ENCODE assay signal across 26 mouse cellular contexts in genomic region chr10:11098475-11099044, GRCm38 (mm10). TPM values are rescaled to one million over a fixed set of nuclear protein-coding genes. Genes with fewer than 3 reads are reported as not detected.
DNase-seq lines count a peak whose midpoint lies in the region; ATAC-seq and TF ChIP-seq lines count a peak whose summit lies in the region.
"Had no signal": no experiment of that assay in that cellular context is flagged by ENCODE, and none has a peak within 500 bp of the region (broad histone marks: within the 10 kb centered on the region; RNA-seq: fewer than 3 reads in every experiment).

No protein-coding gene starts in this region.

- 81% methylated on average over 4 of the region's 4 CpGs for WGBS in embryonic facial prominence, embryonic 14.5 days
- 90% methylated on average over 4 of the region's 4 CpGs for WGBS in embryonic facial prominence, embryonic 10.5 days
- 61% methylated on average over 4 of the region's 4 CpGs for WGBS in forebrain, embryonic 15.5 days
- WGBS in forebrain, postnatal 0 days, result 63% methylated on average over 4 of the region's 4 CpGs
- WGBS in hindbrain, postnatal 0 days, result 69% methylated on average over 4 of the region's 4 CpGs
- 92% methylated on average over 4 of the region's 4 CpGs for WGBS in hindbrain, embryonic 10.5 days

- no peak overlapping the region for H3K9ac ChIP-seq in embryonic facial prominence, embryonic 14.5 days (ENCODE audit: low read depth, low read length)
- no peak overlapping the region for H3K9ac ChIP-seq in forebrain, embryonic 15.5 days (replicated peaks)
- H3K9ac ChIP-seq in forebrain, postnatal 0 days, result no peak overlapping the region
- no peak overlapping the region for H3K9ac ChIP-seq in hindbrain, postnatal 0 days (replicated peaks; ENCODE audit: low read length)
- H3K9ac ChIP-seq: embryonic facial prominence, embryonic 15.5 days; hindbrain, embryonic 15.5 days; intestine, embryonic 15.5 days had no signal

- no peak for TF ChIP-seq CTCF in forebrain, postnatal 0 days (IDR thresholded peaks at IDR 0.05; ENCODE audit: low read depth)
- no peak for TF ChIP-seq CTCF in hindbrain, postnatal 0 days (IDR thresholded peaks at IDR 0.05; ENCODE audit: low read depth)

- H3K4me2 ChIP-seq in embryonic facial prominence, embryonic 14.5 days (ENCODE audit: low read depth, low read length), result no peak overlapping the region
- H3K4me2 ChIP-seq in forebrain, embryonic 15.5 days (replicated peaks), result no peak overlapping the region
- H3K4me2 ChIP-seq in forebrain, postnatal 0 days (ENCODE audit: low read depth), result no peak overlapping the region
- H3K4me2 ChIP-seq in hindbrain, postnatal 0 days (ENCODE audit: low read depth, low read length), result no peak overlapping the region
- H3K4me2 ChIP-seq: embryonic facial prominence, embryonic 15.5 days; heart, embryonic 11.5 days; hindbrain, embryonic 15.5 days; intestine, embryonic 15.5 days had no signal

- no peaks in the 10 kb centered on the region for H3K9me3 ChIP-seq in embryonic facial prominence, embryonic 14.5 days (ENCODE audit: control insufficient read depth, low read length)
- H3K9me3 ChIP-seq in embryonic facial prominence, embryonic 10.5 days, result no peaks in the 10 kb centered on the region
- no peaks in the 10 kb centered on the region for H3K9me3 ChIP-seq in forebrain, embryonic 15.5 days
- no peaks in the 10 kb centered on the region for H3K9me3 ChIP-seq in forebrain, postnatal 0 days (ENCODE audit: low read length)
- H3K9me3 ChIP-seq in hindbrain, postnatal 0 days (ENCODE audit: low read length), result no peaks in the 10 kb centered on the region
- H3K9me3 ChIP-seq in hindbrain, embryonic 10.5 days, result no peaks in the 10 kb centered on the region
- H3K9me3 ChIP-seq: embryonic facial prominence, embryonic 15.5 days; hindbrain, embryonic 15.5 days; intestine, embryonic 15.5 days had no signal

- H3K36me3 ChIP-seq in embryonic facial prominence, embryonic 14.5 days (ENCODE audit: control insufficient read depth, insufficient read depth, low read length), result no peaks in the 10 kb centered on the region
- H3K36me3 ChIP-seq in embryonic facial prominence, embryonic 10.5 days (replicated peaks), result no peaks in the 10 kb centered on the region
- no peaks in the 10 kb centered on the region for H3K36me3 ChIP-seq in forebrain, embryonic 15.5 days
- no peaks in the 10 kb centered on the region for H3K36me3 ChIP-seq in forebrain, postnatal 0 days (ENCODE audit: insufficient read depth)
- no peaks in the 10 kb centered on the region for H3K36me3 ChIP-seq in hindbrain, postnatal 0 days (ENCODE audit: insufficient read depth, low read length)
- no peaks in the 10 kb centered on the region for H3K36me3 ChIP-seq in hindbrain, embryonic 10.5 days
- H3K36me3 ChIP-seq: embryonic facial prominence, embryonic 15.5 days; hindbrain, embryonic 15.5 days; intestine, embryonic 15.5 days had no signal

- H3K27me3 ChIP-seq in embryonic facial prominence, embryonic 14.5 days (replicated peaks; ENCODE audit: control insufficient read depth, insufficient read depth, low read length), result no peaks in the 10 kb centered on the region
- no peaks in the 10 kb centered on the region for H3K27me3 ChIP-seq in embryonic facial prominence, embryonic 10.5 days (replicated peaks; ENCODE audit: low read depth, poor library complexity, severe bottlenecking)
- no peaks in the 10 kb centered on the region for H3K27me3 ChIP-seq in forebrain, embryonic 15.5 days
- H3K27me3 ChIP-seq in forebrain, postnatal 0 days (ENCODE audit: insufficient read depth, low read length), result no peaks in the 10 kb centered on the region
- H3K27me3 ChIP-seq in hindbrain, postnatal 0 days (ENCODE audit: insufficient read depth, low read length), result no peaks in the 10 kb centered on the region
- H3K27me3 ChIP-seq in hindbrain, embryonic 10.5 days (ENCODE audit: insufficient read depth, poor library complexity, severe bottlenecking), result no peaks in the 10 kb centered on the region
- H3K27me3 ChIP-seq: embryonic facial prominence, embryonic 15.5 days; hindbrain, embryonic 15.5 days; intestine, embryonic 15.5 days had no signal

- peak; percentile 3 for DNase-seq in embryonic facial prominence, embryonic 14.5 days (ENCODE audit: low spot score)
- DNase-seq in embryonic facial prominence, embryonic 10.5 days (ENCODE audit: low spot score), result no peak
- no peak for DNase-seq in forebrain, postnatal 0 days
- peak; percentile 33 for DNase-seq in hindbrain, postnatal 0 days (ENCODE audit: low spot score)
- no peak for DNase-seq in hindbrain, embryonic 10.5 days (ENCODE audit: low spot score)
- no peak for DNase-seq in gastrocnemius, postnatal 25 days
- DNase-seq: adrenal gland, postnatal 10 days; adrenal gland, postnatal 36 days; cerebellum, adult 11 months; cerebellum, adult 2 months; cerebellum, adult 9-11 months; cerebellum, postnatal 25 days; embryo, embryonic 11 days; gastrocnemius, postnatal 10 days; heart, adult 11 months; kidney, adult 11 months; kidney, adult 8-10 months had no signal

- H3K4me3 ChIP-seq in embryonic facial prominence, embryonic 14.5 days (ENCODE audit: low read depth, low read length), result no peak overlapping the region
- no peak overlapping the region for H3K4me3 ChIP-seq in embryonic facial prominence, embryonic 10.5 days
- no peak overlapping the region for H3K4me3 ChIP-seq in forebrain, embryonic 15.5 days
- H3K4me3 ChIP-seq in forebrain, postnatal 0 days (ENCODE audit: low read depth, low read length), result no peak overlapping the region
- no peak overlapping the region for H3K4me3 ChIP-seq in hindbrain, postnatal 0 days (ENCODE audit: low read length)
- no peak overlapping the region for H3K4me3 ChIP-seq in hindbrain, embryonic 10.5 days
- H3K4me3 ChIP-seq: embryonic facial prominence, embryonic 15.5 days; hindbrain, embryonic 15.5 days; intestine, embryonic 15.5 days had no signal

- H3K4me1 ChIP-seq in embryonic facial prominence, embryonic 14.5 days (ENCODE audit: control insufficient read depth, insufficient read depth, low read length), result no peaks in the 10 kb centered on the region
- no peaks in the 10 kb centered on the region for H3K4me1 ChIP-seq in embryonic facial prominence, embryonic 10.5 days
- no peaks in the 10 kb centered on the region for H3K4me1 ChIP-seq in forebrain, embryonic 15.5 days
- no peaks in the 10 kb centered on the region for H3K4me1 ChIP-seq in forebrain, postnatal 0 days (ENCODE audit: insufficient read depth)
- no peaks in the 10 kb centered on the region for H3K4me1 ChIP-seq in hindbrain, postnatal 0 days (ENCODE audit: insufficient read depth, low read length)
- no peaks in the 10 kb centered on the region for H3K4me1 ChIP-seq in hindbrain, embryonic 10.5 days (replicated peaks)
- H3K4me1 ChIP-seq: embryonic facial prominence, embryonic 15.5 days; hindbrain, embryonic 15.5 days; intestine, embryonic 15.5 days had no signal

- ATAC-seq in embryonic facial prominence, embryonic 14.5 days (ENCODE audit: low read depth), result no peak
- peak; percentile 53; the same call in 1 of the 2 replicates for ATAC-seq in forebrain, embryonic 15.5 days (replicated peaks)
- no peak for ATAC-seq in forebrain, postnatal 0 days
- no peak for ATAC-seq in hindbrain, postnatal 0 days
- ATAC-seq: activated CD4-positive, CD25-positive, alpha-beta regulatory T cell, adult 4 months; intestine, embryonic 15.5 days had no signal

- no peak overlapping the region for H3K27ac ChIP-seq in embryonic facial prominence, embryonic 14.5 days (replicated peaks; ENCODE audit: low read depth, low read length)
- H3K27ac ChIP-seq in embryonic facial prominence, embryonic 10.5 days (replicated peaks), result no peak overlapping the region
- H3K27ac ChIP-seq in forebrain, embryonic 15.5 days (replicated peaks), result no peak overlapping the region
- H3K27ac ChIP-seq in forebrain, postnatal 0 days (ENCODE audit: low read depth, low read length), result no peak overlapping the region
- no peak overlapping the region for H3K27ac ChIP-seq in hindbrain, postnatal 0 days
- no peak overlapping the region for H3K27ac ChIP-seq in hindbrain, embryonic 10.5 days
- H3K27ac ChIP-seq: embryonic facial prominence, embryonic 15.5 days; hindbrain, embryonic 15.5 days; intestine, embryonic 15.5 days had no signal

RNA-seq across cellular contexts. Expression of gene Grm1, which starts 16.4 kb away (rescaled TPM):
- polyA plus RNA-seq in embryonic facial prominence, embryonic 14.5 days (2014; fragmentation: Nextera tagmentation; extraction: Ambion mirVana), result 0.04 TPM in 1 of 2 replicates, not detected in the other
- not detected in 2 replicates for polyA plus RNA-seq in embryonic facial prominence, embryonic 10.5 days (2016; fragmentation: Nextera tagmentation; extraction: Ambion mirVana)
- 5.9 and 6.2 TPM in 2 replicates for polyA plus RNA-seq in forebrain, embryonic 15.5 days (2015; fragmentation: Nextera tagmentation; extraction: Ambion mirVana)
- 13.8 and 21.1 TPM in 2 replicates for total RNA-seq in forebrain, postnatal 0 days (2014; rRNA removed)
- polyA plus RNA-seq in forebrain, postnatal 0 days (2015; fragmentation: Nextera tagmentation; extraction: Ambion mirVana), result 6.0 and 10.7 TPM in 2 replicates
- total RNA-seq in hindbrain, postnatal 0 days (2014; rRNA removed), result 28.5 and 29.8 TPM in 2 replicates
- polyA plus RNA-seq in hindbrain, postnatal 0 days (2015; fragmentation: Nextera tagmentation; extraction: Ambion mirVana), result 13.9 and 14.0 TPM in 2 replicates
- polyA plus RNA-seq in hindbrain, embryonic 10.5 days (2016; fragmentation: Nextera tagmentation; extraction: Ambion mirVana), result 0.12 TPM in 1 of 2 replicates, not detected in the other
- total RNA-seq in gastrocnemius, postnatal 25 days (2021), result under 1 TPM in 1 of 2 experiments, not detected in 1; 0.11 TPM
- total RNA-seq: adrenal gland, adult 18-20 months; adrenal gland, postnatal 10 days; adrenal gland, postnatal 36 days; ES-E14 had no signal
- polyA plus RNA-seq: activated CD4-positive, CD25-positive, alpha-beta regulatory T cell, adult 4 months; heart, embryonic 11.5 days; heart, embryonic 14.5 days had no signal

RNA-seq across cellular contexts. Expression of gene Shprh, which starts 50.7 kb away (rescaled TPM):
- 16.7 and 16.9 TPM in 2 replicates for polyA plus RNA-seq in embryonic facial prominence, embryonic 14.5 days (2014; fragmentation: Nextera tagmentation; extraction: Ambion mirVana)
- 18.6 and 19.1 TPM in 2 replicates for polyA plus RNA-seq in embryonic facial prominence, embryonic 10.5 days (2016; fragmentation: Nextera tagmentation; extraction: Ambion mirVana)
- polyA plus RNA-seq in forebrain, embryonic 15.5 days (2015; fragmentation: Nextera tagmentation; extraction: Ambion mirVana), result 28.2 and 28.4 TPM in 2 replicates
- 29.7 and 31.8 TPM in 2 replicates for total RNA-seq in forebrain, postnatal 0 days (2014; rRNA removed)
- polyA plus RNA-seq in forebrain, postnatal 0 days (2015; fragmentation: Nextera tagmentation; extraction: Ambion mirVana), result 7.3 and 12.7 TPM in 2 replicates
- 17.5 and 20.3 TPM in 2 replicates for total RNA-seq in hindbrain, postnatal 0 days (2014; rRNA removed)
- 16.2 TPM in 2 replicates for polyA plus RNA-seq in hindbrain, postnatal 0 days (2015; fragmentation: Nextera tagmentation; extraction: Ambion mirVana)
- 17.2 and 18.9 TPM in 2 replicates for polyA plus RNA-seq in hindbrain, embryonic 10.5 days (2016; fragmentation: Nextera tagmentation; extraction: Ambion mirVana)
- total RNA-seq in gastrocnemius, postnatal 25 days (2021), result 1 to 10 TPM; 7.0 to 7.6 TPM

Comparison
In these comparisons a context has a peak if more than half of its experiments do, and no peak if none do; other contexts are left out.
1. DNase-seq: peak in embryonic facial prominence, embryonic 14.5 days (single experiment) and hindbrain, postnatal 0 days (single experiment); none in embryonic facial prominence, embryonic 10.5 days (single experiment), forebrain, postnatal 0 days (single experiment), hindbrain, embryonic 10.5 days (single experiment) and gastrocnemius, postnatal 25 days (single experiment).